Mouse (Mus musculus) layer of hippocampus, adult 11-12 months (tissue): ENCODE data around the gene Efcab5.
A peak's percentile ranks its signal among the peaks of the same experiment; 100 is the strongest.

Experiments used
- DNase-seq: peaks from one replicate; pipeline ENCODE4 v3.0.0; 2022; ENCODE audit warnings: low spot score

The Efcab5 gene

GRCm38 (mm10) chr11:77188868-77189267, at the start of gene Efcab5:
TSS of gene Efcab5 (minus strand) at chr11:77188968.
- DNase-seq = no peak

- no peak for DNase-seq
Observed at GRCm38 (mm10) chr11:77235267-77235666, 46.5 kb upstream of the Efcab5 start.

- no peak for DNase-seq
Observed at GRCm38 (mm10) chr11:77231514-77231913, 42.7 kb upstream of the Efcab5 start.

- no peak for DNase-seq
Observed at GRCm38 (mm10) chr11:77230765-77231164, 42.0 kb upstream of the Efcab5 start.

GRCm38 (mm10) chr11:77216761-77217130, 28.0 kb upstream of the Efcab5 start:
- peak; percentile 39 for DNase-seq

GRCm38 (mm10) chr11:77215951-77216760, 27.4 kb upstream of the Efcab5 start, which contains the start of gene Ssh2:
TSS of gene Ssh2 (plus strand) at chr11:77216287.
- DNase-seq = peak; percentile 76

GRCm38 (mm10) chr11:77215483-77215882, 26.7 kb upstream of the Efcab5 start:
- DNase-seq = no peak

GRCm38 (mm10) chr11:77214755-77215154, 26.0 kb upstream of the Efcab5 start:
- DNase-seq = peak; percentile 76

- no peak for DNase-seq
Observed at GRCm38 (mm10) chr11:77214142-77214692, 25.4 kb upstream of the Efcab5 start.

- DNase-seq = no peak
Observed at GRCm38 (mm10) chr11:77200703-77201102, 11.9 kb upstream of the Efcab5 start.

GRCm38 (mm10) chr11:77199636-77200035, 10.9 kb upstream of the Efcab5 start:
- no peak for DNase-seq

- no peak for DNase-seq
Observed at GRCm38 (mm10) chr11:77196181-77197143, 7.7 kb upstream of the Efcab5 start.

- DNase-seq = no peak
Observed at GRCm38 (mm10) chr11:77195360-77196109, 6.8 kb upstream of the Efcab5 start.

- DNase-seq = no peak
Observed at GRCm38 (mm10) chr11:77194762-77195161, 6.0 kb upstream of the Efcab5 start.

- no peak for DNase-seq
Observed at GRCm38 (mm10) chr11:77193941-77194553, 5.3 kb upstream of the Efcab5 start.

GRCm38 (mm10) chr11:77193410-77193809, 4.6 kb upstream of the Efcab5 start:
- no peak for DNase-seq

- DNase-seq = no peak
Observed at GRCm38 (mm10) chr11:77184926-77185325, 3.8 kb downstream of the Efcab5 start.

GRCm38 (mm10) chr11:77182616-77183015, 6.2 kb downstream of the Efcab5 start:
- DNase-seq = no peak

- no peak for DNase-seq
Observed at GRCm38 (mm10) chr11:77182041-77182440, 6.7 kb downstream of the Efcab5 start.

- DNase-seq = no peak
Observed at GRCm38 (mm10) chr11:77181528-77181927, 7.2 kb downstream of the Efcab5 start.

- peak; percentile 55 for DNase-seq
Observed at GRCm38 (mm10) chr11:77180886-77181285, 7.9 kb downstream of the Efcab5 start.
